Mouse (Mus musculus) heart, adult 2 months (tissue): ENCODE results near the gene Ccdc85b. TPM values are rescaled to one million over a fixed set of nuclear protein-coding genes. Genes with fewer than 3 reads are reported as not detected.

Source experiments
- DNase-seq, 2 experiments: peaks; one replicate each; pipeline ENCODE4 v3.0.0; 2021
- H3K27ac ChIP-seq: fragments of 200-600 bp; 2 replicates; pipeline ENCODE4 v1.8.1; 2022
- H3K27me3 ChIP-seq: fragments of 200-500 bp; 2 replicates; pipeline ENCODE4 v1.6.1; 2012; ENCODE audit warnings: mild to moderate bottlenecking, low read length, inconsistent platforms, mixed read lengths; ENCODE audit not compliant: control insufficient read depth, insufficient read depth
- H3K36me3 ChIP-seq: fragments of 200-500 bp; 2 replicates; pipeline ENCODE4 v1.6.1; 2012; ENCODE audit warnings: low read length, inconsistent platforms; ENCODE audit not compliant: control insufficient read depth, insufficient read depth
- H3K4me1 ChIP-seq: fragments of 200-500 bp; 2 replicates; pipeline ENCODE4 v1.6.1; 2011; ENCODE audit warnings: low read length; ENCODE audit not compliant: control insufficient read depth, insufficient read depth
- H3K4me3 ChIP-seq: fragments of 200-600 bp; 2 replicates; pipeline ENCODE4 v1.8.1; 2022
- H3K79me2 ChIP-seq: fragments of 200-500 bp; replicated peaks from 2 replicates; pipeline ENCODE4 v1.6.1; 2012; ENCODE audit warnings: mild to moderate bottlenecking, inconsistent platforms, low read length, moderate library complexity, mixed read lengths; ENCODE audit not compliant: control insufficient read depth, insufficient read depth
- H3K9ac ChIP-seq: fragments of 200-500 bp; 2 replicates; pipeline ENCODE4 v1.6.1; 2012; ENCODE audit warnings: low read depth, mild to moderate bottlenecking, control low read depth, inconsistent platforms, low read length, mixed read lengths
- CTCF ChIP-seq: fragments of 200-600 bp; IDR thresholded peaks from 2 replicates; pipeline ENCODE4 v1.8.1; 2022; ENCODE audit warnings: antibody characterized with exemption, mild to moderate bottlenecking, moderate library complexity
- EP300 ChIP-seq: fragments of 200-500 bp; IDR thresholded peaks from 2 replicates; pipeline ENCODE4 v1.6.1; 2011; ENCODE audit warnings: low read depth, low read length, control low read depth; ENCODE audit not compliant: insufficient read depth
- POLR2A ChIP-seq: fragments of 200-500 bp; IDR thresholded peaks from 2 replicates; pipeline ENCODE4 v1.6.1; 2011; ENCODE audit warnings: mild to moderate bottlenecking, low read depth, low read length, control low read depth; ENCODE audit not compliant: insufficient read depth
- WGBS: fragments of 180-500 bp; shearing (Covaris S2); methylation state at CpG from one replicate; pipeline ENCODE4 v1.1.7; 2018; 5-methylcytosine and 5-hydroxymethylcytosine counted together
- intact Hi-C: fragments of 180-260 bp; cut with DNase I; formaldehyde crosslinking; loops from one replicate; pipeline ENCODE4 v1.15.1; 2025
- polyA plus RNA-seq: library from polyadenylated mRNA; depleted of rRNA; stranded (reverse); fragments of >200 nt; gene quantifications from 2 replicates; pipeline ENCODE4 v1.2.3, GENCODE M21; 2012
- total RNA-seq, 2 experiments: library from RNA; stranded (reverse); gene quantifications; 2 replicates each; pipeline ENCODE4 v1.2.3; 2021

Gene Ccdc85b
- total and polyA plus RNA-seq, 3 experiments: 6.1 to 9.7 (median 6.3) TPM

- H3K27me3 ChIP-seq: no peaks in the 10 kb centered on the region
- TF ChIP-seq EP300: peak; percentile 68
- TF ChIP-seq CTCF: peak; percentile 71
- TF ChIP-seq POLR2A: peak; percentile 92
- peaks cover 10% of the 10 kb centered on the region for H3K36me3 ChIP-seq
- peak within 1 kb of the TSS; percentile 98 for H3K27ac ChIP-seq
- under 1% methylated on average over 39 of the region's 39 CpGs for WGBS
- H3K4me3 ChIP-seq: peak within 1 kb of the TSS; percentile 62
- H3K4me1 ChIP-seq: peaks cover 2% of the 10 kb centered on the region; the same call in 1 of the 2 replicates
- intact Hi-C loops: loop anchor here (1.0 to 2.0 kb wide), 6 partner anchors 15 to 121 kb away; partner anchors contain the start of genes AI837181, Banf1, Efemp2 and Eif1ad
- peak within 1 kb of the TSS; percentile 66 for H3K9ac ChIP-seq
- H3K79me2 ChIP-seq: no peaks in the 10 kb centered on the region
- peak; percentile 95 to 97 for DNase-seq
Measured at GRCm38 (mm10) chr19:5487768-5488550, 30.3 kb upstream of the Ccdc85b start, which contains the start of gene Mus81. Gene Mus81 (minus strand): TSS chr19:5488402.

- no peak overlapping the region; the same call in 1 of the 2 replicates for H3K27ac ChIP-seq
- H3K27me3 ChIP-seq: no peaks in the 10 kb centered on the region
- H3K4me3 ChIP-seq: no peak overlapping the region
- no peaks in the 10 kb centered on the region for H3K79me2 ChIP-seq
- DNase-seq: no peak
- WGBS: 67% methylated on average over 4 of the region's 4 CpGs
- H3K4me1 ChIP-seq: peaks cover 2% of the 10 kb centered on the region; the same call in 1 of the 2 replicates
- TF ChIP-seq POLR2A: no peak
- no peak for TF ChIP-seq CTCF
- TF ChIP-seq EP300: no peak
- H3K9ac ChIP-seq: no peak overlapping the region
- intact Hi-C loops: loop anchor here (1.0 to 2.0 kb wide), 4 partner anchors 13 to 120 kb away; partner anchors contain the start of genes Banf1, Efemp2, Eif1ad and Fibp
- H3K36me3 ChIP-seq: peaks cover under 1% of the 10 kb centered on the region; the same call in 1 of the 2 replicates
Measured at GRCm38 (mm10) chr19:5486771-5487170, 29.1 kb upstream of the Ccdc85b start.

- intact Hi-C loops: loop anchor here (2.0 kb wide), 3 partner anchors 25 to 119 kb away; partner anchors contain the start of genes Banf1, Eif1ad and Fibp
- 80% methylated on average over 8 of the region's 8 CpGs for WGBS
- H3K4me1 ChIP-seq: peaks cover 2% of the 10 kb centered on the region; the same call in 1 of the 2 replicates
- H3K9ac ChIP-seq: no peak overlapping the region
- no peaks in the 10 kb centered on the region for H3K27me3 ChIP-seq
- no peak overlapping the region for H3K27ac ChIP-seq
- H3K4me3 ChIP-seq: no peak overlapping the region
- TF ChIP-seq POLR2A (no peak), CTCF (no peak), EP300 (no peak)
- no peaks in the 10 kb centered on the region for H3K36me3 ChIP-seq
- DNase-seq: peak in 1 of 2 experiments; percentile 22
- no peaks in the 10 kb centered on the region for H3K79me2 ChIP-seq
Measured at GRCm38 (mm10) chr19:5486286-5486685, 28.6 kb upstream of the Ccdc85b start.

GRCm38 (mm10) chr19:5485821-5486220 is 28.1 kb upstream of the Ccdc85b start:
- DNase-seq: peak in 1 of 2 experiments; percentile 18
- H3K9ac ChIP-seq: no peak overlapping the region
- no peak for TF ChIP-seq CTCF
- no peak for TF ChIP-seq POLR2A
- TF ChIP-seq EP300: no peak
- H3K4me1 ChIP-seq: peaks cover 2% of the 10 kb centered on the region; the same call in 1 of the 2 replicates
- no peaks in the 10 kb centered on the region for H3K27me3 ChIP-seq
- H3K79me2 ChIP-seq: no peaks in the 10 kb centered on the region
- 90% methylated on average over 7 of the region's 7 CpGs for WGBS
- intact Hi-C loops: loop anchor here (2.0 kb wide), 3 partner anchors 25 to 119 kb away; partner anchors contain the start of genes Banf1, Eif1ad and Fibp
- H3K4me3 ChIP-seq: no peak overlapping the region
- no peaks in the 10 kb centered on the region for H3K36me3 ChIP-seq
- no peak overlapping the region for H3K27ac ChIP-seq

- no peak overlapping the region for H3K4me3 ChIP-seq
- intact Hi-C loops: no loop called here
- 78% methylated on average over 8 of the region's 8 CpGs for WGBS
- no peaks in the 10 kb centered on the region for H3K79me2 ChIP-seq
- no peak for DNase-seq
- H3K9ac ChIP-seq: no peak overlapping the region
- H3K27ac ChIP-seq: no peak overlapping the region
- H3K4me1 ChIP-seq: peaks cover 2% of the 10 kb centered on the region; the same call in 1 of the 2 replicates
- no peaks in the 10 kb centered on the region for H3K27me3 ChIP-seq
- TF ChIP-seq CTCF (no peak), POLR2A (no peak), EP300 (no peak)
- no peaks in the 10 kb centered on the region for H3K36me3 ChIP-seq
Measured at GRCm38 (mm10) chr19:5485371-5485770, 27.7 kb upstream of the Ccdc85b start.
